Mouse (Mus musculus): ENCODE results near the gene Socs2. TPM values are rescaled to one million over a fixed set of nuclear protein-coding genes. Genes with fewer than 3 reads are reported as not detected.

Gene Socs2
- polyA plus RNA-seq, 1 experiment from 2014 or later, result 30.4 TPM

GRCm38 (mm10) chr10:95354047-95354446 lies 62.9 kb downstream of the Socs2 start:
- Histone ChIP-seq H3K4me1 (peaks cover 10% of the 10 kb centered on the region), H3K27ac (replicated peaks) (peak overlapping the region; percentile 23; the same call in 1 of the 2 replicates), H3K4me3 (no peak overlapping the region), H3K9me3 (replicated peaks) (no peaks in the 10 kb centered on the region; the same call in 1 of the 2 replicates), H3K27me3 (ENCODE audit: low read depth, poor library complexity, severe bottlenecking) (no peaks in the 10 kb centered on the region), H3K36me3 (no peaks in the 10 kb centered on the region)
- WGBS, result 74% methylated on average over 6 of the region's 6 CpGs
- DNase-seq (ENCODE audit: low spot score), result no peak

- H3K27me3 ChIP-seq (ENCODE audit: low read depth, poor library complexity, severe bottlenecking), result no peaks in the 10 kb centered on the region
- H3K4me1 ChIP-seq, result no peaks in the 10 kb centered on the region
- H3K4me3 ChIP-seq, result no peak overlapping the region
- no peak overlapping the region for H3K27ac ChIP-seq (replicated peaks)
- WGBS, result 88% methylated on average over 3 of the region's 3 CpGs
- no peaks in the 10 kb centered on the region for H3K36me3 ChIP-seq
- DNase-seq (ENCODE audit: low spot score), result no peak
- peaks cover 5% of the 10 kb centered on the region; the same call in 1 of the 2 replicates for H3K9me3 ChIP-seq (replicated peaks)
These were observed 68.5 kb downstream of the Socs2 start for GRCm38 (mm10) chr10:95348457-95348856.

- H3K27ac ChIP-seq (replicated peaks), result no peak overlapping the region
- H3K27me3 ChIP-seq (ENCODE audit: low read depth, poor library complexity, severe bottlenecking), result no peaks in the 10 kb centered on the region
- H3K9me3 ChIP-seq (replicated peaks), result peaks cover 5% of the 10 kb centered on the region; the same call in 1 of the 2 replicates
- DNase-seq (ENCODE audit: low spot score), result no peak
- H3K4me1 ChIP-seq, result no peaks in the 10 kb centered on the region
- H3K36me3 ChIP-seq, result no peaks in the 10 kb centered on the region
- no peak overlapping the region for H3K4me3 ChIP-seq
- 92% methylated on average over 3 of the region's 3 CpGs for WGBS
These were observed 69.2 kb downstream of the Socs2 start for GRCm38 (mm10) chr10:95347776-95348175.

- H3K9me3 ChIP-seq (replicated peaks), result 0 out of 2 replicates have a peak, but pooled peaks cover 5% of the 10 kb centered on the region
- no peaks in the 10 kb centered on the region for H3K4me1 ChIP-seq
- no peak for DNase-seq (ENCODE audit: low spot score)
- 85% methylated on average over 10 of the region's 10 CpGs for WGBS
- no peak overlapping the region for H3K27ac ChIP-seq (replicated peaks)
- H3K36me3 ChIP-seq, result no peaks in the 10 kb centered on the region
- H3K4me3 ChIP-seq, result no peak overlapping the region
- no peaks in the 10 kb centered on the region for H3K27me3 ChIP-seq (ENCODE audit: low read depth, poor library complexity, severe bottlenecking)
These were observed 74.0 kb downstream of the Socs2 start for GRCm38 (mm10) chr10:95342833-95343590.

- 81% methylated on average over 4 of the region's 4 CpGs for WGBS
- H3K36me3 ChIP-seq, result no peaks in the 10 kb centered on the region
- 0 out of 2 replicates have a peak, but pooled peaks cover 5% of the 10 kb centered on the region for H3K9me3 ChIP-seq (replicated peaks)
- no peak overlapping the region for H3K4me3 ChIP-seq
- H3K4me1 ChIP-seq, result peaks cover 10% of the 10 kb centered on the region
- no peak for DNase-seq (ENCODE audit: low spot score)
- no peaks in the 10 kb centered on the region for H3K27me3 ChIP-seq (ENCODE audit: low read depth, poor library complexity, severe bottlenecking)
- no peak overlapping the region for H3K27ac ChIP-seq (replicated peaks)
These were observed 76.3 kb downstream of the Socs2 start for GRCm38 (mm10) chr10:95340676-95341075.

GRCm38 (mm10) chr10:95337589-95337988 lies 79.4 kb downstream of the Socs2 start:
- Histone ChIP-seq H3K36me3 (no peaks in the 10 kb centered on the region), H3K27ac (replicated peaks) (no peak overlapping the region), H3K4me1 (peaks cover 10% of the 10 kb centered on the region), H3K4me3 (no peak overlapping the region), H3K27me3 (ENCODE audit: low read depth, poor library complexity, severe bottlenecking) (no peaks in the 10 kb centered on the region), H3K9me3 (replicated peaks) (no peaks in the 10 kb centered on the region)
- DNase-seq (ENCODE audit: low spot score), result no peak
- 79% methylated on average over 5 of the region's 5 CpGs for WGBS

GRCm38 (mm10) chr10:95336781-95337544 lies 80.0 kb downstream of the Socs2 start:
- Histone ChIP-seq H3K4me3 (no peak overlapping the region), H3K27ac (replicated peaks) (no peak overlapping the region), H3K4me1 (peaks cover 10% of the 10 kb centered on the region), H3K27me3 (ENCODE audit: low read depth, poor library complexity, severe bottlenecking) (no peaks in the 10 kb centered on the region), H3K36me3 (no peaks in the 10 kb centered on the region), H3K9me3 (replicated peaks) (no peaks in the 10 kb centered on the region)
- WGBS, result 51% methylated on average over 4 of the region's 4 CpGs
- no peak for DNase-seq (ENCODE audit: low spot score)

Other genes with a start within 250 kb of the Socs2 start
- 14.4 and 15.2 TPM in 2 replicates for gene Cradd, start 93.0 kb downstream of the Socs2 start, polyA plus RNA-seq (2016; fragmentation: Nextera tagmentation; extraction: Ambion mirVana)
- 380 and 398 TPM in 2 replicates for gene Mrpl42, start 84.8 kb upstream of the Socs2 start, polyA plus RNA-seq (2016; fragmentation: Nextera tagmentation; extraction: Ambion mirVana)
- 478 and 483 TPM in 2 replicates for gene Ube2n, start 98.0 kb upstream of the Socs2 start, polyA plus RNA-seq (2016; fragmentation: Nextera tagmentation; extraction: Ambion mirVana)
- gene Nudt4, start 147.0 kb upstream of the Socs2 start, polyA plus RNA-seq (2016; fragmentation: Nextera tagmentation; extraction: Ambion mirVana), result 90.8 and 91.5 TPM in 2 replicates